Mouse (Mus musculus) CH12.LX (cell line): ENCODE results near the gene Rtn2. TPM values are rescaled to one million over a fixed set of nuclear protein-coding genes. Genes with fewer than 3 reads are reported as not detected.

Experiments used
- DNase-seq: peaks from one replicate; pipeline ENCODE4 v3.0.0-alpha.2; 2013; ENCODE audit errors: extremely low read depth
- H3K27ac ChIP-seq: 2 replicates; pipeline ENCODE4 v1.5.1; 2012; ENCODE audit warnings: low read depth, mild to moderate bottlenecking, control low read depth, moderate library complexity; ENCODE audit not compliant: insufficient read depth
- H3K27me3 ChIP-seq: replicated peaks from 2 replicates; pipeline ENCODE3; 2012; ENCODE audit warnings: inconsistent platforms
- H3K36me3 ChIP-seq, 2 experiments: replicated peaks in 1 of 2; 2 replicates each; pipeline versions ENCODE3 to v1.6.1; 2012; ENCODE audit warnings: inconsistent platforms in 1 of 2, low read length in 1 of 2, mild to moderate bottlenecking in 1 of 2, mixed read lengths in 1 of 2, moderate library complexity in 1 of 2; ENCODE audit not compliant: control insufficient read depth in 1 of 2, insufficient read depth in 1 of 2
- H3K4me1 ChIP-seq, 2 experiments: 2 replicates each; pipeline ENCODE4 v1.6.1; 2012; ENCODE audit warnings: inconsistent platforms in 1 of 2, moderate library complexity in 1 of 2; ENCODE audit not compliant: insufficient read depth in 2 of 2, control insufficient read depth in 1 of 2
- H3K4me2 ChIP-seq: 2 replicates; pipeline ENCODE4 v1.6.1; 2012; ENCODE audit warnings: low read depth, mild to moderate bottlenecking, control low read depth; ENCODE audit not compliant: poor library complexity, insufficient read depth, severe bottlenecking
- H3K4me3 ChIP-seq, 3 experiments: fragments of 150-350 bp in 1 of 3; sonication (generic) in 1 of 3; replicated peaks in 1 of 3; 2 replicates each; pipeline versions ENCODE3 to v1.5.1; 2011 to 2012; ENCODE audit warnings: low read depth in 2 of 3, low read length in 2 of 3, mild to moderate bottlenecking in 2 of 3, moderate library complexity in 2 of 3, control low read depth in 1 of 3, improper control_type of control experiment in 1 of 3, inconsistent platforms in 1 of 3, mixed read lengths in 1 of 3; ENCODE audit not compliant: poor library complexity in 1 of 3
- H3K79me2 ChIP-seq: replicated peaks from 2 replicates; pipeline ENCODE4 v1.6.1; 2012; ENCODE audit warnings: mild to moderate bottlenecking, moderate library complexity; ENCODE audit not compliant: control insufficient read depth, poor library complexity, insufficient read depth, severe bottlenecking; ENCODE audit errors: extremely low read depth
- H3K9ac ChIP-seq: 2 replicates; pipeline ENCODE4 v1.6.1; 2012; ENCODE audit warnings: low read depth, mild to moderate bottlenecking, control low read depth, moderate library complexity; ENCODE audit not compliant: insufficient read depth
- H3K9me3 ChIP-seq: replicated peaks from 2 replicates; pipeline ENCODE3; 2012; ENCODE audit warnings: low read length, inconsistent platforms, mixed read lengths
- BHLHE40 ChIP-seq: IDR thresholded peaks from 2 replicates; pipeline ENCODE4 v1.6.1; 2011; ENCODE audit warnings: mild to moderate bottlenecking, low read depth, low read length, improper control_type of control experiment
- CHD1 ChIP-seq: IDR thresholded peaks from 2 replicates; pipeline ENCODE4 v1.6.1; 2012; ENCODE audit warnings: low read depth, low read length, improper control_type of control experiment, inconsistent platforms
- CHD2 ChIP-seq: IDR thresholded peaks from 2 replicates; pipeline ENCODE4 v1.6.1; 2011; ENCODE audit warnings: low read length, improper control_type of control experiment
- CTCF ChIP-seq, 2 experiments: IDR thresholded peaks in 1 of 2; conservative IDR thresholded peaks in 1 of 2; 2 replicates each; pipeline ENCODE4 v1.5.1; 2011 to 2012; ENCODE audit warnings: low read depth in 2 of 2, low read length in 2 of 2, improper control_type of control experiment in 1 of 2, inconsistent platforms in 1 of 2, mild to moderate bottlenecking in 1 of 2, moderate library complexity in 1 of 2
- E2F4 ChIP-seq: IDR thresholded peaks from 2 replicates; pipeline ENCODE4 v1.6.1; 2011; ENCODE audit warnings: low read depth, low read length, improper control_type of control experiment; ENCODE audit not compliant: insufficient replicate concordance
- ELF1 ChIP-seq: IDR thresholded peaks from 2 replicates; pipeline ENCODE4 v1.6.1; 2014; ENCODE audit warnings: low read depth, mild to moderate bottlenecking, inconsistent platforms, low read length, improper control_type of control experiment
- EP300 ChIP-seq: IDR thresholded peaks from 2 replicates; pipeline ENCODE4 v1.6.1; 2011; ENCODE audit warnings: low read length, improper control_type of control experiment
- ETS1 ChIP-seq: conservative IDR thresholded peaks from 2 replicates; pipeline ENCODE4 v1.6.1; 2012; ENCODE audit warnings: low read depth, mild to moderate bottlenecking, inconsistent platforms, low read length, improper control_type of control experiment, moderate library complexity
- GABPA ChIP-seq: IDR thresholded peaks from 2 replicates; pipeline ENCODE4 v1.6.1; 2012; ENCODE audit warnings: low read depth, low read length, improper control_type of control experiment, inconsistent platforms; ENCODE audit not compliant: insufficient replicate concordance
- HCFC1 ChIP-seq: IDR thresholded peaks from 2 replicates; pipeline ENCODE4 v1.6.1; 2012; ENCODE audit warnings: low read depth, mild to moderate bottlenecking, inconsistent platforms, low read length, improper control_type of control experiment
- IRF4 ChIP-seq: IDR thresholded peaks from 2 replicates; pipeline ENCODE4 v1.6.1; 2014; ENCODE audit warnings: low read depth, mild to moderate bottlenecking, inconsistent platforms, low read length, improper control_type of control experiment
- JUN ChIP-seq: IDR thresholded peaks from 2 replicates; pipeline ENCODE4 v1.6.1; 2011; ENCODE audit warnings: low read depth, mild to moderate bottlenecking, low read length, improper control_type of control experiment, moderate library complexity; ENCODE audit not compliant: insufficient read depth
- JUND ChIP-seq: conservative IDR thresholded peaks from 2 replicates; pipeline ENCODE4 v1.6.1; 2011; ENCODE audit warnings: low read depth, low read length, improper control_type of control experiment
- KAT2A ChIP-seq: IDR thresholded peaks from 2 replicates; pipeline ENCODE4 v1.6.1; 2012; ENCODE audit warnings: low read length, improper control_type of control experiment, inconsistent platforms; ENCODE audit not compliant: insufficient replicate concordance
- MAFK ChIP-seq: IDR thresholded peaks from 2 replicates; pipeline ENCODE4 v1.6.1; 2011; ENCODE audit warnings: low read length, improper control_type of control experiment; ENCODE audit not compliant: insufficient replicate concordance
- MAX ChIP-seq: IDR thresholded peaks from 2 replicates; pipeline ENCODE4 v1.6.1; 2011; ENCODE audit warnings: low read length, improper control_type of control experiment
- MAZ ChIP-seq: IDR thresholded peaks from 2 replicates; pipeline ENCODE4 v1.6.1; 2012; ENCODE audit warnings: low read depth, mild to moderate bottlenecking, inconsistent platforms, low read length, improper control_type of control experiment, moderate library complexity
- MEF2A ChIP-seq: IDR thresholded peaks from 2 replicates; pipeline ENCODE4 v1.6.1; 2014; ENCODE audit warnings: low read depth, mild to moderate bottlenecking, inconsistent platforms, low read length, improper control_type of control experiment, borderline replicate concordance
- MXI1 ChIP-seq: IDR thresholded peaks from 2 replicates; pipeline ENCODE4 v1.6.1; 2011; ENCODE audit warnings: mild to moderate bottlenecking, low read depth, low read length, improper control_type of control experiment
- MYC ChIP-seq: IDR thresholded peaks from 2 replicates; pipeline ENCODE4 v1.6.1; 2011; ENCODE audit warnings: low read depth, mild to moderate bottlenecking, improper control_type of control experiment, low read length
- NELFE ChIP-seq: IDR thresholded peaks from 2 replicates; pipeline ENCODE4 v1.6.1; 2011; ENCODE audit warnings: low read depth, low read length, improper control_type of control experiment
- NRF1 ChIP-seq: IDR thresholded peaks from 2 replicates; pipeline ENCODE4 v1.6.1; 2014; ENCODE audit warnings: low read depth, mild to moderate bottlenecking, inconsistent platforms, low read length, improper control_type of control experiment, moderate library complexity
- PAX5 ChIP-seq: IDR thresholded peaks from 2 replicates; pipeline ENCODE4 v1.6.1; 2012; ENCODE audit warnings: low read length, inconsistent platforms, mixed read lengths
- POLR2A ChIP-seq: IDR thresholded peaks from 2 replicates; pipeline ENCODE4 v1.6.1; 2011; ENCODE audit warnings: low read depth, mild to moderate bottlenecking, improper control_type of control experiment, low read length
- POLR2AphosphoS2 ChIP-seq: IDR thresholded peaks from 2 replicates; pipeline ENCODE4 v1.6.1; 2011; ENCODE audit warnings: low read depth, low read length, improper control_type of control experiment
- RAD21 ChIP-seq: IDR thresholded peaks from 2 replicates; pipeline ENCODE4 v1.6.1; 2011; ENCODE audit warnings: low read depth, mild to moderate bottlenecking, low read length, improper control_type of control experiment, moderate library complexity
- RCOR1 ChIP-seq: conservative IDR thresholded peaks from 2 replicates; pipeline ENCODE4 v1.6.1; 2012; ENCODE audit warnings: low read depth, mild to moderate bottlenecking, inconsistent platforms, low read length, improper control_type of control experiment
- SIN3A ChIP-seq: IDR thresholded peaks from 2 replicates; pipeline ENCODE4 v1.6.1; 2012; ENCODE audit warnings: low read length, improper control_type of control experiment, inconsistent platforms
- SMC3 ChIP-seq: IDR thresholded peaks from 2 replicates; pipeline ENCODE4 v1.6.1; 2011; ENCODE audit warnings: low read depth, low read length, improper control_type of control experiment
- TBP ChIP-seq: conservative IDR thresholded peaks from 2 replicates; pipeline ENCODE4 v1.6.1; 2011; ENCODE audit warnings: low read depth, low read length, improper control_type of control experiment
- TCF12 ChIP-seq: IDR thresholded peaks from 2 replicates; pipeline ENCODE4 v1.6.1; 2014; ENCODE audit warnings: low read depth, mild to moderate bottlenecking, inconsistent platforms, low read length, improper control_type of control experiment
- UBTF ChIP-seq: IDR thresholded peaks from 2 replicates; pipeline ENCODE4 v1.6.1; 2012; ENCODE audit warnings: low read depth, mild to moderate bottlenecking, inconsistent platforms, low read length, improper control_type of control experiment, moderate library complexity
- USF1 ChIP-seq: IDR thresholded peaks from 2 replicates; pipeline ENCODE4 v1.6.1; 2014; ENCODE audit warnings: low read depth, mild to moderate bottlenecking, inconsistent platforms, low read length, improper control_type of control experiment
- USF2 ChIP-seq: conservative IDR thresholded peaks from 2 replicates; pipeline ENCODE4 v1.6.1; 2011; ENCODE audit warnings: low read depth, low read length, improper control_type of control experiment
- ZC3H11A ChIP-seq: IDR thresholded peaks from 2 replicates; pipeline ENCODE4 v1.6.1; 2012; ENCODE audit warnings: low read depth, mild to moderate bottlenecking, inconsistent platforms, low read length, improper control_type of control experiment
- ZKSCAN1 ChIP-seq: IDR thresholded peaks from 2 replicates; pipeline ENCODE4 v1.6.1; 2012; ENCODE audit warnings: low read depth, inconsistent platforms, low read length, improper control_type of control experiment, borderline replicate concordance
- ZMIZ1 ChIP-seq: IDR thresholded peaks from 2 replicates; pipeline ENCODE4 v1.6.1; 2012; ENCODE audit warnings: low read depth, mild to moderate bottlenecking, inconsistent platforms, low read length, improper control_type of control experiment
- ZNF384 ChIP-seq: IDR thresholded peaks from 2 replicates; pipeline ENCODE4 v1.6.1; 2012; ENCODE audit warnings: low read depth, low read length, improper control_type of control experiment, inconsistent platforms
- dilution Hi-C: fragments of 300-500 bp; cut with MboI; formaldehyde crosslinking; loops from 2 replicates; pipeline ENCODE4 v1.14.3; 2020; ENCODE audit warnings: low sequenced_read_pairs; ENCODE audit not compliant: extremely low pct_unique_long_range_greater_than_20kb, extremely low pct_ligation_motif_present
- in situ Hi-C: fragments of 300-500 bp; cut with MboI; formaldehyde crosslinking; loops from 3 replicates; pipeline ENCODE4 v1.14.3; 2019; ENCODE audit warnings: low sequenced_read_pairs, low pct_ligation_motif_present, low pct_unique_long_range_greater_than_20kb, mixed read lengths
- polyA plus RNA-seq: library from polyadenylated mRNA; unstranded; fragments of >175 nt; gene quantifications from 2 replicates; pipeline ENCODE4 v1.2.1, GENCODE M21; 2012; ENCODE audit warnings: low read depth; ENCODE audit not compliant: insufficient read length
- total RNA-seq, 2 experiments: library from RNA; depleted of rRNA; stranded (reverse); fragments of 300-350 nt in 1 of 2; fragments of >200 nt in 1 of 2; gene quantifications; 2 replicates each; pipeline ENCODE4 v1.2.3; 2012 to 2014

Rtn2 gene
- total and polyA plus RNA-seq, 3 experiments = 0.56 to 0.76 (median 0.72) TPM

DNA sequence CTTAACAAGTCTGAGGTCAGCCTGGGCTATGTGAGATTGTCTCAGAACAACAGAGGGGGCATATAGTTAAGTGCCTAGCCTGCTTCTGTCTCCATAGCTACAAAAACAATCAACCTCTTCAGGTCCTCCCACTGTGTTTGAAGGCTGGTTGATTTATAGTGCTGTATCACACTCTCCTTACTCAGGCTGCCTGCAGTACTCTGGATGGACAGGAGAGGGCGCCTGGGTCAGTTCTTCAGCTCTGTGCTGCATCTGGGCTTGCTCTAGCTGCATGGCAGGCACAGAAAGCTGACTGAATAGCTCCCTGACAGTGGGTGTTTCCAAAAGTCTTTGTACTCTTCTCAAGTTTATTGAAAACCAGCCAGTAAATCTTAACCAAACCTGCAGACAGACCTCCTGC, 43.0 kb upstream of the Rtn2 start:
- dilution Hi-C loops = no loop called here

GRCm38 (mm10) chr7:19239986-19240385, 42.4 kb upstream of the Rtn2 start:
- H3K27ac ChIP-seq = no peak overlapping the region
- dilution Hi-C loops = no loop called here
- H3K9me3 ChIP-seq = no peaks in the 10 kb centered on the region
- H3K4me3 ChIP-seq = no peak overlapping the region
- H3K79me2 ChIP-seq = no peaks in the 10 kb centered on the region; the same call in none of the 2 replicates
- TF ChIP-seq JUND (no peak), RCOR1 (no peak), POLR2AphosphoS2 (no peak), JUN (no peak), ZNF384 (no peak), E2F4 (no peak), CHD2 (no peak), ELF1 (no peak), PAX5 (no peak), MXI1 (no peak), UBTF (no peak), IRF4 (no peak), POLR2A (no peak), HCFC1 (no peak), GABPA (no peak), ZMIZ1 (no peak), USF1 (no peak), MEF2A (no peak), MAX (no peak)
- no peak overlapping the region for H3K9ac ChIP-seq
- in situ Hi-C loops = no loop called here
- H3K36me3 ChIP-seq = peaks cover 4 to 40% of the 10 kb centered on the region in 2 experiments
- H3K27me3 ChIP-seq = no peaks in the 10 kb centered on the region
- DNase-seq = no peak
- peaks cover 7 to 28% of the 10 kb centered on the region in 2 experiments for H3K4me1 ChIP-seq
- H3K4me2 ChIP-seq = no peak overlapping the region

More for the DNA sequence above, 43.0 kb upstream of the Rtn2 start:
- Histone ChIP-seq H3K27me3 (no peaks in the 10 kb centered on the region), H3K36me3 (peaks cover 0 to 39% of the 10 kb centered on the region in 2 experiments), H3K4me1 (peaks cover 2 to 23% of the 10 kb centered on the region in 2 experiments; a peak in 3 of 4 replicates), H3K9me3 (no peaks in the 10 kb centered on the region), H3K79me2 (no peaks in the 10 kb centered on the region; the same call in none of the 2 replicates), H3K27ac (no peak overlapping the region), H3K4me2 (no peak overlapping the region), H3K9ac (no peak overlapping the region), H3K4me3 (no peak overlapping the region)
- DNase-seq = peak; percentile 89
- TF ChIP-seq MAZ (no peak), MXI1 (no peak), USF1 (no peak), RAD21 (peak; percentile 87), KAT2A (no peak), SMC3 (peak; percentile 99), ZKSCAN1 (no peak), BHLHE40 (no peak), CTCF (conservative IDR thresholded peaks at IDR 0.05 in 1 of 2, IDR thresholded peaks at IDR 0.05 in 1 of 2; ENCODE audit: low read depth in 2 of 2, low read length in 2 of 2) (peak; percentile 98 to 99), SIN3A (no peak), POLR2AphosphoS2 (no peak), CHD1 (no peak), MAFK (no peak), UBTF (no peak), POLR2A (no peak), ETS1 (no peak), JUN (no peak), MYC (0 out of 2 replicates have a peak, but pooled peaks have one; percentile 41), RCOR1 (no peak), EP300 (no peak), TBP (no peak), NELFE (no peak; the same call in 1 of the 2 replicates), E2F4 (no peak), ELF1 (no peak), MAX (0 out of 2 replicates have a peak, but pooled peaks have one; percentile 12), ZC3H11A (peak; percentile 76), USF2 (no peak), MEF2A (no peak), CHD2 (no peak), PAX5 (no peak), ZNF384 (no peak), ZMIZ1 (no peak), IRF4 (no peak), NRF1 (0 out of 2 replicates have a peak, but pooled peaks have one; percentile 15), GABPA (no peak), JUND (0 out of 2 replicates have a peak, but pooled peaks have one; percentile 10), TCF12 (no peak), HCFC1 (no peak)
- in situ Hi-C loops = no loop called here
